Mouse (Mus musculus) brown adipose tissue, adult 24 weeks (tissue): ENCODE data around the gene Svs5. TPM values are rescaled to one million over a fixed set of nuclear protein-coding genes. Genes with fewer than 3 reads are reported as not detected.
"Not testable (repeated sequence)": the region's sequence is repeated elsewhere in the genome, so short reads cannot be mapped to it uniquely, and the experiment has no call there.

Experiments used
- H3K27ac ChIP-seq: fragments of 200-500 bp; replicated peaks from 2 replicates; pipeline ENCODE4 v1.5.1; 2012; ENCODE audit warnings: low read depth, mild to moderate bottlenecking, low read length
- H3K4me1 ChIP-seq: fragments of 200-500 bp; 2 replicates; pipeline ENCODE4 v1.6.1; 2012; ENCODE audit warnings: low read length, mixed read lengths; ENCODE audit not compliant: control insufficient read depth, insufficient read depth, insufficient read length
- H3K4me3 ChIP-seq: fragments of 200-500 bp; 2 replicates; pipeline ENCODE4 v1.5.1; 2012; ENCODE audit warnings: low read depth, mild to moderate bottlenecking, low read length, moderate library complexity; ENCODE audit not compliant: insufficient read depth
- polyA plus RNA-seq: library from polyadenylated mRNA; stranded (reverse); fragments of >200 nt; gene quantifications from 2 replicates; pipeline ENCODE4 v1.2.4, GENCODE M21; 2012; ENCODE audit not compliant: missing spikeins, insufficient read depth, insufficient read length

Gene Svs5
- polyA plus RNA-seq = not detected in 2 replicates

GRCm38 (mm10) chr2:164332440-164332839 lies at the start of gene Svs5:
TSS of gene Svs5 (plus strand) at chr2:164332740.
- not testable (repeated sequence) for H3K27ac ChIP-seq, H3K4me1 ChIP-seq, H3K4me3 ChIP-seq

- not testable (repeated sequence) for H3K4me1 ChIP-seq, H3K27ac ChIP-seq, H3K4me3 ChIP-seq
Measured at GRCm38 (mm10) chr2:164288968-164289367, 43.6 kb upstream of the Svs5 start, which contains the start of gene Svs3a. TSS of gene Svs3a (plus strand) at chr2:164289268.

- no peak overlapping the region for H3K4me3 ChIP-seq
- no peaks in the 10 kb centered on the region for H3K4me1 ChIP-seq
- no peak overlapping the region for H3K27ac ChIP-seq
Measured at GRCm38 (mm10) chr2:164312599-164312998, 19.9 kb upstream of the Svs5 start.

- not testable (repeated sequence) for H3K4me1 ChIP-seq, H3K4me3 ChIP-seq, H3K27ac ChIP-seq
Measured at GRCm38 (mm10) chr2:164315460-164315859, 17.1 kb upstream of the Svs5 start.

GRCm38 (mm10) chr2:164316451-164316850 lies 16.1 kb upstream of the Svs5 start, which contains the start of gene Svs6:
TSS of gene Svs6 (plus strand) at chr2:164316751.
- not testable (repeated sequence) for H3K4me1 ChIP-seq, H3K27ac ChIP-seq, H3K4me3 ChIP-seq

GRCm38 (mm10) chr2:164320983-164321382 lies 11.6 kb upstream of the Svs5 start:
- Histone ChIP-seq H3K27ac (no peak overlapping the region), H3K4me1 (no peaks in the 10 kb centered on the region), H3K4me3 (no peak overlapping the region)

GRCm38 (mm10) chr2:164343732-164344131 lies 11.2 kb downstream of the Svs5 start:
- not testable (repeated sequence) for H3K4me3 ChIP-seq, H3K27ac ChIP-seq, H3K4me1 ChIP-seq

- not testable (repeated sequence) for H3K27ac ChIP-seq, H3K4me1 ChIP-seq, H3K4me3 ChIP-seq
Measured at GRCm38 (mm10) chr2:164347697-164348096, 15.2 kb downstream of the Svs5 start.

- Histone ChIP-seq H3K4me1 (no peaks in the 10 kb centered on the region), H3K27ac (no peak overlapping the region), H3K4me3 (no peak overlapping the region)
Measured at GRCm38 (mm10) chr2:164348980-164349379, 16.4 kb downstream of the Svs5 start.

- no peaks in the 10 kb centered on the region for H3K4me1 ChIP-seq
- no peak overlapping the region for H3K4me3 ChIP-seq
- no peak overlapping the region for H3K27ac ChIP-seq
Measured at GRCm38 (mm10) chr2:164352697-164353096, 20.2 kb downstream of the Svs5 start.

- no peak overlapping the region for H3K4me3 ChIP-seq
- H3K27ac ChIP-seq = no peak overlapping the region
Measured at GRCm38 (mm10) chr2:164353356-164353755, 20.8 kb downstream of the Svs5 start.

GRCm38 (mm10) chr2:164356177-164356967 lies 23.8 kb downstream of the Svs5 start:
- no peak overlapping the region for H3K27ac ChIP-seq
- no peaks in the 10 kb centered on the region for H3K4me1 ChIP-seq

More at GRCm38 (mm10) chr2:164353356-164353755, 20.8 kb downstream of the Svs5 start:
- H3K4me1 ChIP-seq = no peaks in the 10 kb centered on the region

GRCm38 (mm10) chr2:164358373-164358772 lies 25.8 kb downstream of the Svs5 start:
- Histone ChIP-seq H3K27ac (no peak overlapping the region), H3K4me3 (no peak overlapping the region), H3K4me1 (no peaks in the 10 kb centered on the region)

More at GRCm38 (mm10) chr2:164356177-164356967, 23.8 kb downstream of the Svs5 start:
- H3K4me3 ChIP-seq = no peak overlapping the region

GRCm38 (mm10) chr2:164359031-164359430 lies 26.5 kb downstream of the Svs5 start:
- no peak overlapping the region for H3K27ac ChIP-seq
- no peak overlapping the region for H3K4me3 ChIP-seq
- H3K4me1 ChIP-seq = no peaks in the 10 kb centered on the region

GRCm38 (mm10) chr2:164359668-164360067 lies 27.1 kb downstream of the Svs5 start:
- H3K4me1 ChIP-seq = no peaks in the 10 kb centered on the region

More at GRCm38 (mm10) chr2:164359668-164360067, 27.1 kb downstream of the Svs5 start:
- Histone ChIP-seq H3K27ac (no peak overlapping the region), H3K4me3 (no peak overlapping the region)
